Mouse (Mus musculus): Measurements from ENCODE around the gene Pigf.

- TF ChIP-seq POLR2A (IDR thresholded peaks at IDR 0.05; ENCODE audit: low read depth, low read length) (no peak), CTCF (IDR thresholded peaks at IDR 0.05; ENCODE audit: borderline replicate concordance, insufficient read depth, low read length) (no peak)
Observed at GRCm38 (mm10) chr17:87063969-87064368, 38.8 kb upstream of the Pigf start.

All from embryonic fibroblast, embryonic 13.5 days (primary cell).